Mouse (Mus musculus) right cerebral cortex, postnatal 36 days (tissue): ENCODE measurements around the gene Emp1.

Source experiments
- DNase-seq, 2 experiments: peaks; one replicate each; pipeline ENCODE4 v3.0.0; 2022; ENCODE audit warnings: low spot score in 2 of 2, mixed read lengths in 1 of 2

The Emp1 gene

GRCm38 (mm10) chr6:135363344-135364040 is 1.1 kb downstream of the Emp1 start:
- no peak for DNase-seq

- DNase-seq = no peak
Observed at GRCm38 (mm10) chr6:135364041-135364745, 1.8 kb downstream of the Emp1 start.

GRCm38 (mm10) chr6:135364891-135365301 is 2.6 kb downstream of the Emp1 start:
- no peak for DNase-seq

GRCm38 (mm10) chr6:135365614-135366013 is 3.3 kb downstream of the Emp1 start:
- no peak for DNase-seq

- DNase-seq = no peak
Observed at GRCm38 (mm10) chr6:135368230-135368629, 5.9 kb downstream of the Emp1 start.

GRCm38 (mm10) chr6:135369551-135369968 is 7.2 kb downstream of the Emp1 start:
- DNase-seq = peak; percentile 18 to 21

GRCm38 (mm10) chr6:135370954-135371353 is 8.6 kb downstream of the Emp1 start:
- no peak for DNase-seq

GRCm38 (mm10) chr6:135373357-135373756 is 11.0 kb downstream of the Emp1 start:
- no peak for DNase-seq

GRCm38 (mm10) chr6:135375818-135376217 is 13.5 kb downstream of the Emp1 start:
- no peak for DNase-seq

- no peak for DNase-seq
Observed at GRCm38 (mm10) chr6:135376248-135376647, 13.9 kb downstream of the Emp1 start.

GRCm38 (mm10) chr6:135377583-135378319 is 15.4 kb downstream of the Emp1 start:
- DNase-seq = peak in 1 of 2 experiments; percentile 40

- no peak for DNase-seq
Observed at GRCm38 (mm10) chr6:135383919-135384318, 21.6 kb downstream of the Emp1 start.

GRCm38 (mm10) chr6:135385738-135386459 is 23.6 kb downstream of the Emp1 start:
- peak; percentile 34 to 68 for DNase-seq

- DNase-seq = no peak
Observed at GRCm38 (mm10) chr6:135387653-135388052, 25.3 kb downstream of the Emp1 start.

- DNase-seq = no peak
Observed at GRCm38 (mm10) chr6:135388711-135389110, 26.4 kb downstream of the Emp1 start.

GRCm38 (mm10) chr6:135390398-135390797 is 28.1 kb downstream of the Emp1 start:
- DNase-seq = no peak

GRCm38 (mm10) chr6:135395375-135395774 is 33.0 kb downstream of the Emp1 start:
- DNase-seq = no peak

- DNase-seq = no peak
Observed at GRCm38 (mm10) chr6:135397089-135397488, 34.7 kb downstream of the Emp1 start.

- no peak for DNase-seq
Observed at GRCm38 (mm10) chr6:135397788-135398187, 35.4 kb downstream of the Emp1 start.

GRCm38 (mm10) chr6:135398801-135399200 is 36.5 kb downstream of the Emp1 start:
- DNase-seq = no peak

GRCm38 (mm10) chr6:135400306-135400705 is 38.0 kb downstream of the Emp1 start:
- DNase-seq = peak; percentile 30 to 40

- no peak for DNase-seq
Observed at GRCm38 (mm10) chr6:135405093-135405492, 42.7 kb downstream of the Emp1 start.
